Mouse (Mus musculus) E14TG2a.4 (cell line): ENCODE measurements around the gene Rims1.

Experiments
- H3K27me3 ChIP-seq: 2 replicates; pipeline ENCODE4 v1.6.1; 2014; ENCODE audit warnings: low read length, control low read depth; ENCODE audit not compliant: insufficient read depth
- H3K36me3 ChIP-seq: 2 replicates; pipeline ENCODE4 v1.6.1; 2014; ENCODE audit warnings: low read length, control low read depth; ENCODE audit not compliant: insufficient read depth
- H3K4me1 ChIP-seq: replicated peaks from 2 replicates; pipeline ENCODE4 v1.6.1; 2014; ENCODE audit warnings: low read depth, low read length, control low read depth
- H3K4me3 ChIP-seq: replicated peaks from 2 replicates; pipeline ENCODE4 v1.5.1; 2014; ENCODE audit warnings: mild to moderate bottlenecking, low read length
- H3K9me3 ChIP-seq: 2 replicates; pipeline ENCODE4 v1.6.1; 2014; ENCODE audit warnings: low read length, control low read depth
- CTCF ChIP-seq: conservative IDR thresholded peaks from 2 replicates; pipeline ENCODE4 v1.5.1; 2014; ENCODE audit warnings: low read length
- NANOG ChIP-seq: IDR thresholded peaks from 2 replicates; pipeline ENCODE4 v1.6.1; 2014; ENCODE audit warnings: borderline replicate concordance, low read length, mixed read lengths
- POU5F1 ChIP-seq: IDR thresholded peaks from 2 replicates; pipeline ENCODE4 v1.6.1; 2014; ENCODE audit warnings: low read length, borderline replicate concordance

Gene Rims1

DNA sequence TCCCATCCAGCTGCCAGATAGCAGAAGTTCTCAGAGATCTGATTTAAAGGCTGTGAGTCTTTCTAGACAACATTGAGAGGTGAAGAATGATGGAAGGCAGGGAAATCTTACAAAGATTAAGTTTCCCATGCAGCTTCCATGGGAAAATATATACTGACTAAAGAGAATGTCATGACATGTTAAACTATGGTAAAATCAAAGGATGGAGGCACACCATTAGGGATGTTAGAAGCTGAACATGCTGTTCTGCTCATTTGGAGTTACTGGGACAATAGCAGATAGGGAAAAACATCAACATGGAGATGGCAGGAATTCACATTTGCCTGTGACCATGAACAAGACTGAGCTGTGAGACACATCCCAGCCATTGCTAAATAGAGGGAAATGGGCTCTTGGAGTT lies 552.9 kb downstream of the Rims1 start:
- no peaks in the 10 kb centered on the region for H3K4me1 ChIP-seq
- no peak for TF ChIP-seq NANOG
- TF ChIP-seq POU5F1: no peak
- TF ChIP-seq CTCF: no peak; the same call in 1 of the 2 replicates
- H3K4me3 ChIP-seq: no peak overlapping the region
- H3K27me3 ChIP-seq: no peaks in the 10 kb centered on the region
- H3K9me3 ChIP-seq: peaks cover 10% of the 10 kb centered on the region
- no peaks in the 10 kb centered on the region for H3K36me3 ChIP-seq

GRCm38 (mm10) chr1:22248898-22249386 lies 556.9 kb downstream of the Rims1 start:
- TF ChIP-seq CTCF (no peak), POU5F1 (no peak), NANOG (no peak)
- Histone ChIP-seq H3K4me3 (no peak overlapping the region), H3K27me3 (no peaks in the 10 kb centered on the region), H3K36me3 (no peaks in the 10 kb centered on the region), H3K4me1 (no peaks in the 10 kb centered on the region), H3K9me3 (peaks cover 46% of the 10 kb centered on the region)

- Histone ChIP-seq H3K36me3 (no peaks in the 10 kb centered on the region), H3K9me3 (peaks cover 46% of the 10 kb centered on the region), H3K4me3 (no peak overlapping the region), H3K4me1 (no peaks in the 10 kb centered on the region), H3K27me3 (no peaks in the 10 kb centered on the region)
- TF ChIP-seq CTCF: no peak
- no peak for TF ChIP-seq NANOG
- no peak for TF ChIP-seq POU5F1
Measured at GRCm38 (mm10) chr1:22245748-22246147, 560.0 kb downstream of the Rims1 start.
